8 mouse cellular contexts compared by ENCODE assay signal in the genomic region with DNA sequence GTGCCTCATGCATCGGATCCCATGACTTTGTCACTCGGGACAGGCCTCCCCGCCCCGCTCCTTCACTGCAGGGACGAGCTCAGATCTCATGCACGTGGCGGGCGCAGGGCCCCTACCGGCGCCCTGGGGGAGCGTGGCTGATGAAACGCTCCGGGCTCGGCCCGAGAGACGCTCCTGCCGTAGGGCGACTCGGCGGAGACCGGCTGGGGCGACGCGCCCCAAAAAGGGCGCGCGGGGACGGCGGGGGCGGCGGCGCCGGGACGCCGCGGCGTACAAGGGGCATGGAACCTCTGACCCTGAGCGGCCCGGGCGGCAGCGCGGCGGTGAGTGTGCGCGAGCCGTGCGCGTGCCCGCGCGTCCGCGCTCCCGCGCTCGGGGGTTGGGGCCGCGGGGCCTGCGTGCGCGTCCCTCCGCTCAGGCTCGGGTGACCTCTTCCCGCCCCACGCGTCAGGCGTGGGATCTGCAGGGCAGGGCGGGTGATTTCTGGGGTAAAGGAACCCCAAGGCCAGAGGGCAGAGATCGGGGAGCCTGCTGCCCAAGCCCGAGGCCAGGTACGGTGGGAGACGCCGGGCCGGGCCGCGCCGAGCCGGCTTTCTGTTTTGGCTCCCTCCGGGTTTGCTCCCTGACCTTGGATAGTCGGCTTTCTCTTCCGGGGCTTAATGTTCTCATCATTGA. TPM values are rescaled to one million over a fixed set of nuclear protein-coding genes. Genes with fewer than 3 reads are reported as not detected.
DNase-seq lines count a peak whose midpoint lies in the region; ATAC-seq and TF ChIP-seq lines count a peak whose summit lies in the region.

A gene (plus strand): TSS at position 375 of the 675 bp plus-strand sequence.

- H3K9ac ChIP-seq in kidney, embryonic 14.5 days (ENCODE audit: low read depth, low read length): peak within 1 kb of the TSS; percentile 87
- peak within 1 kb of the TSS; percentile 84 for H3K9ac ChIP-seq in liver, embryonic 13.5 days

- under 1% methylated on average over 81 of the region's 81 CpGs for WGBS in heart, embryonic 10.5 days
- under 1% methylated on average over 78 of the region's 81 CpGs for WGBS in kidney, embryonic 14.5 days
- under 1% methylated on average over 81 of the region's 81 CpGs for WGBS in liver, embryonic 13.5 days (ENCODE audit: insufficient replicate concordance)

- H3K27ac ChIP-seq in bone marrow macrophage, adult 2 months (ENCODE audit: insufficient read depth, low read depth, low read length): peak within 1 kb of the TSS; percentile 96
- peak within 1 kb of the TSS; percentile 27 for H3K27ac ChIP-seq in embryonic fibroblast, embryonic 13.5 days (ENCODE audit: insufficient read depth, low read length)
- H3K27ac ChIP-seq in heart, embryonic 10.5 days: peak within 1 kb of the TSS; percentile 98
- peak within 1 kb of the TSS; percentile 55 for H3K27ac ChIP-seq in kidney, embryonic 14.5 days (ENCODE audit: low read depth, low read length)
- peak within 1 kb of the TSS; percentile 71 for H3K27ac ChIP-seq in liver, embryonic 13.5 days

- peak; percentile 80 for ATAC-seq in kidney, embryonic 14.5 days (ENCODE audit: low FRiP score, low TSS enrichment)
- peak; percentile 84 for ATAC-seq in liver, embryonic 13.5 days (ENCODE audit: low read depth)

- no peak for TF ChIP-seq CTCF in bone marrow macrophage, adult 2 months (IDR thresholded peaks at IDR 0.05; ENCODE audit: low read depth, low read length)
- TF ChIP-seq CTCF in embryonic fibroblast, embryonic 13.5 days (IDR thresholded peaks at IDR 0.05; ENCODE audit: borderline replicate concordance, insufficient read depth, low read length): no peak

- peak within 1 kb of the TSS; percentile 80 for H3K4me2 ChIP-seq in kidney, embryonic 14.5 days (replicated peaks; ENCODE audit: low read depth, low read length)
- H3K4me2 ChIP-seq in liver, embryonic 13.5 days: peak within 1 kb of the TSS; percentile 85

- H3K36me3 ChIP-seq in heart, embryonic 10.5 days: peaks cover 7% of the 10 kb centered on the region; the same call in 1 of the 2 replicates
- H3K36me3 ChIP-seq in kidney, embryonic 14.5 days (ENCODE audit: control insufficient read depth, insufficient read depth, low read length): peaks cover 4% of the 10 kb centered on the region; the same call in 1 of the 2 replicates
- H3K36me3 ChIP-seq in liver, embryonic 13.5 days: no peaks in the 10 kb centered on the region
- no peaks in the 10 kb centered on the region; the same call in none of the 2 replicates for H3K36me3 ChIP-seq in splenic B cell, adult 2 months (ENCODE audit: control insufficient read depth, insufficient read depth, low read length, poor library complexity, severe bottlenecking)

- H3K4me1 ChIP-seq in bone marrow macrophage, adult 2 months (ENCODE audit: control insufficient read depth, insufficient read depth, low read length): peaks cover 58% of the 10 kb centered on the region
- H3K4me1 ChIP-seq in embryonic fibroblast, embryonic 13.5 days (ENCODE audit: control insufficient read depth, insufficient read depth, low read length): 0 out of 2 replicates have a peak, but pooled peaks cover 6% of the 10 kb centered on the region
- H3K4me1 ChIP-seq in heart, embryonic 10.5 days: peaks cover 63% of the 10 kb centered on the region
- peaks cover 24% of the 10 kb centered on the region for H3K4me1 ChIP-seq in kidney, embryonic 14.5 days (ENCODE audit: control insufficient read depth, insufficient read depth, low read length)
- peaks cover 73% of the 10 kb centered on the region for H3K4me1 ChIP-seq in liver, embryonic 13.5 days (replicated peaks)

- no peaks in the 10 kb centered on the region for H3K9me3 ChIP-seq in heart, embryonic 10.5 days
- no peaks in the 10 kb centered on the region for H3K9me3 ChIP-seq in kidney, embryonic 14.5 days (ENCODE audit: control insufficient read depth, low read length)
- H3K9me3 ChIP-seq in liver, embryonic 13.5 days (replicated peaks): no peaks in the 10 kb centered on the region

- H3K27me3 ChIP-seq in heart, embryonic 10.5 days (ENCODE audit: insufficient read depth, poor library complexity, severe bottlenecking): no peaks in the 10 kb centered on the region; the same call in 1 of the 2 replicates
- no peaks in the 10 kb centered on the region for H3K27me3 ChIP-seq in kidney, embryonic 14.5 days (ENCODE audit: control insufficient read depth, insufficient read depth, low read length)
- H3K27me3 ChIP-seq in liver, embryonic 13.5 days: no peaks in the 10 kb centered on the region
- no peaks in the 10 kb centered on the region for H3K27me3 ChIP-seq in splenic B cell, adult 2 months (ENCODE audit: control insufficient read depth, insufficient read depth, low read length, poor library complexity, severe bottlenecking)

- H3K4me3 ChIP-seq in bone marrow macrophage, adult 2 months (ENCODE audit: insufficient read depth, low read length): peak within 1 kb of the TSS; percentile 86
- H3K4me3 ChIP-seq in embryonic fibroblast, embryonic 13.5 days (ENCODE audit: insufficient read depth, low read length): peak within 1 kb of the TSS; percentile 60
- peak within 1 kb of the TSS; percentile 78 for H3K4me3 ChIP-seq in heart, embryonic 10.5 days
- H3K4me3 ChIP-seq in kidney, embryonic 14.5 days (ENCODE audit: low read length): peak within 1 kb of the TSS; percentile 62
- peak within 1 kb of the TSS; percentile 74 for H3K4me3 ChIP-seq in liver, embryonic 13.5 days (replicated peaks)

- peak; percentile 85 for DNase-seq in CD4-positive, CD25-positive, alpha-beta regulatory T cell, adult 2 months (ENCODE audit: low read depth, low spot score)
- DNase-seq in heart, embryonic 10.5 days (ENCODE audit: low spot score): peak; percentile 87
- DNase-seq in liver, embryonic 13.5 days: peak; percentile 68
- DNase-seq in naive thymus-derived CD4-positive, alpha-beta T cell, adult 2 months (ENCODE audit: low read depth): peak; percentile 87
- DNase-seq in splenic B cell, adult 2 months (ENCODE audit: low read depth, low spot score): peak; percentile 76

- peak; percentile 45; the same call in 1 of the 2 replicates for TF ChIP-seq POLR2A in bone marrow macrophage, adult 2 months (IDR thresholded peaks at IDR 0.05; ENCODE audit: borderline replicate concordance, low read depth, low read length)
- peak; percentile 67 for TF ChIP-seq POLR2A in embryonic fibroblast, embryonic 13.5 days (IDR thresholded peaks at IDR 0.05; ENCODE audit: low read depth, low read length)

RNA-seq across cellular contexts. Expression of the gene that starts here (rescaled TPM):
- 5.7 and 6.9 TPM in 2 replicates for polyA plus RNA-seq in bone marrow macrophage, adult 2 months (2012; ENCODE audit: insufficient read depth, insufficient read length, missing spikeins)
- 4.8 and 5.2 TPM in 2 replicates for polyA plus RNA-seq in embryonic fibroblast, embryonic 13.5 days (2011; ENCODE audit: insufficient read length, low read depth, missing spikeins)
- polyA plus RNA-seq in heart, embryonic 10.5 days (2016; fragmentation: Nextera tagmentation; extraction: Ambion mirVana): 7.9 and 9.3 TPM in 2 replicates
- polyA plus RNA-seq in kidney, embryonic 14.5 days (2014; fragmentation: Nextera tagmentation; extraction: Ambion mirVana): 4.6 and 7.9 TPM in 2 replicates
- 6.4 and 7.9 TPM in 2 replicates for polyA plus RNA-seq in liver, embryonic 13.5 days (2015; fragmentation: Nextera tagmentation; extraction: Ambion mirVana)

Comparison
In these comparisons a context has a peak if more than half of its experiments do, and no peak if none do; other contexts are left out.
1. Peak in every context shown above with its lines: DNase-seq, ATAC-seq, H3K4me3 ChIP-seq and H3K27ac ChIP-seq.
2. H3K27ac ChIP-seq: peak in every context shown above with its lines; median percentile 98 in heart, embryonic 10.5 days; 96 in bone marrow macrophage, adult 2 months; 71 in liver, embryonic 13.5 days; 55 in kidney, embryonic 14.5 days; 27 in embryonic fibroblast, embryonic 13.5 days.